Mouse (Mus musculus) cerebellum, adult 2 months (tissue): ENCODE measurements around the gene Samd14.

ENCODE experiments used
- CTCF ChIP-seq: fragments of 200-500 bp; IDR thresholded peaks from 2 replicates; pipeline ENCODE4 v1.5.1; 2011; ENCODE audit warnings: low read depth, mild to moderate bottlenecking, control low read depth, low read length, moderate library complexity, borderline replicate concordance; ENCODE audit not compliant: insufficient read depth
- POLR2A ChIP-seq: fragments of 200-500 bp; IDR thresholded peaks from 2 replicates; pipeline ENCODE4 v1.6.1; 2011; ENCODE audit warnings: low read length, control low read depth, borderline replicate concordance; ENCODE audit not compliant: insufficient read depth

GRCm38 (mm10) chr11:94992480-94992753 is 17.3 kb upstream of the Samd14 start:
- TF ChIP-seq CTCF, result no peak
- no peak for TF ChIP-seq POLR2A
